Mouse (Mus musculus): ENCODE measurements at regions not wholly inside any gene's neighbourhood (a gene's known extent, or its start where the extent isn't known, plus 50 kb on each side); places are given as distances from the start of the nearest gene placed in this dataset.

DNA sequence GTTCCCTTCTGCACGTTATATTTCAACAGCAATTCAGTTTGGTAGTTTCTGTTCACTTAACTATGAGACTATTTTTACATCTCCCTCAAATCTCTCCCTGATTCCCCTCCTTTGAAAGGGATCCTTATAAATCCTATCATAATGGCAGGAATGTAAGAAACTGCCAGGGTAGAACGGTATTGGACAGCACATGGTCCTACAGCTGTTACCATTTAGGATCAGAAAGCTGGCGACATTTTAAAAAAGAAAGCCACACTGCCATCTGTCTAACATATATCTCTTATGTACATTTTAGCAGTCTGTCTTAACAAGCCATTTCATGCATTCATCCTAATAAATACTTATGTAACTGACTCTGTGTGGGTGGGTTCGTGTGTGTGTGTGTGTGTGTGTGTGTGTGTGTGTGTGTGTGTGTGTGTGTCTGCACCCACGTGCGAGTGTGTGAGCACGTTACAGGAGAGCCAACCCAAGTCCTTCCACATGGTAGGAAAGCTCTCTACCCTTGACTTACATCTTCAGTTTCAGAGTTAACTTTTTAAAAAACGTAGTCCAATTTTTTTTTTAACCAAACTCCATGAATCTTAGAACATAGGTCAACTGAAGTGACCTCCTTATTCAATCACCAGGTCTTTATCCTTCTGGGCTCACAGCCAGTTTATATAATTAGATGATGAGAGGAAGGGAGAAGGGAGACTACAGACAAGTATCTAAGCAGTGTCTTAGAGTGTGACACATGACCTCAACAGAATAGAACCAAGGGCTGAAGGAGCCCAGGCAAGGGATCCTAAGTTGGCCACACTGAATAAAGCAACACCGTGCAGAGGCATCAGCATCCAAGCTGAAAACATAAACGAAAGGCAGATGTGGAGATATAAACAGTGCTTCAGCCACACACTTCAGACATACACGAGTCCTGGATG lies 414.5 kb upstream of the Cdh11 start:
- TF ChIP-seq CTCF (IDR thresholded peaks at IDR 0.05; ENCODE audit: low read depth, low read length) (no peak), TAL1 (conservative IDR thresholded peaks at IDR 0.05; ENCODE audit: low read depth, low read length) (no peak)

All from G1E (cell line).